Mouse (Mus musculus) embryo, embryonic 10 days (tissue): ENCODE measurements around the gene Krt33a.

Experiments used
- DNase-seq: peaks from one replicate; pipeline ENCODE4 v3.0.0-alpha.2; 2015; ENCODE audit warnings: low spot score

Krt33a gene

DNA sequence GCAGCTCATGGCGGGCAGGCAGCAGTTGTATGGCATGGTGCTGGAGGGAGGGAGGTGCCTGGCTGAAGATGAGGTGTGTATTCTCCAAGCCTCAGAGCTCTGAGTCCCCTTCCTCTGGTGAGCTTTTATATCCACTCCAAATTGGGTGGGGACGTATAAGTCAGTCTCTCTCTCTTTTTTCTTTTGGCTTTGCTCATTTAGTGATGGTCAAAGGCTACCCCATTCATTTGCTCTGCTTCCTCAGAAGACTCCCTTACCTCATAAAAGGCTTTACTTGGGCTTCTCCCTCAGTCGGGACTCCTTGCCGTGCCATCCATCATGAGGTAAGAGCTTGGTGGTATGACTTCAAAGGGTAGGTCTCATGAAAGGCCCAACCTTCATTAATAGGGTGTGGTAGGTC, at the start of gene Krt33a:
Krt33a (minus strand) TSS at position 101 of the 400 bp plus-strand sequence.
- no peak for DNase-seq

DNA sequence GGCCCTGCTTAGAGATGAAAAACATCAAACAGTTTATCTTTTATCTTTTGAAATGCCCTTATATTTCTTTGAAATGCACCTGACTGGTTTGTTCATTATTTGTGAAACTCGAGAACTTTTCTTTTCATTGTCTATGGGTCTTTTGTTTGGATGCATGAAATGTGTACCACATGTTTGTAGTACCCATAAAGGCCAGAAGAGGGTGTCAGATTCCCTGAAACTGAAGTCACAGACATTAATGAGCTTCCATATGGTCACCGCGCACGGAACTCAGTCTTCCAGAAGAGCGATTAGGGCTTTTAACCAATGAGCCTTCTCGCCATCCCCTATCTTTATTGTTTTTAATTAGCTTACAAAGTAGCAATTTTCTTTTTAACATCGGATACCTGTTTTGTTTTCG, 42.9 kb upstream of the Krt33a start:
- peak; percentile 35 for DNase-seq

DNA sequence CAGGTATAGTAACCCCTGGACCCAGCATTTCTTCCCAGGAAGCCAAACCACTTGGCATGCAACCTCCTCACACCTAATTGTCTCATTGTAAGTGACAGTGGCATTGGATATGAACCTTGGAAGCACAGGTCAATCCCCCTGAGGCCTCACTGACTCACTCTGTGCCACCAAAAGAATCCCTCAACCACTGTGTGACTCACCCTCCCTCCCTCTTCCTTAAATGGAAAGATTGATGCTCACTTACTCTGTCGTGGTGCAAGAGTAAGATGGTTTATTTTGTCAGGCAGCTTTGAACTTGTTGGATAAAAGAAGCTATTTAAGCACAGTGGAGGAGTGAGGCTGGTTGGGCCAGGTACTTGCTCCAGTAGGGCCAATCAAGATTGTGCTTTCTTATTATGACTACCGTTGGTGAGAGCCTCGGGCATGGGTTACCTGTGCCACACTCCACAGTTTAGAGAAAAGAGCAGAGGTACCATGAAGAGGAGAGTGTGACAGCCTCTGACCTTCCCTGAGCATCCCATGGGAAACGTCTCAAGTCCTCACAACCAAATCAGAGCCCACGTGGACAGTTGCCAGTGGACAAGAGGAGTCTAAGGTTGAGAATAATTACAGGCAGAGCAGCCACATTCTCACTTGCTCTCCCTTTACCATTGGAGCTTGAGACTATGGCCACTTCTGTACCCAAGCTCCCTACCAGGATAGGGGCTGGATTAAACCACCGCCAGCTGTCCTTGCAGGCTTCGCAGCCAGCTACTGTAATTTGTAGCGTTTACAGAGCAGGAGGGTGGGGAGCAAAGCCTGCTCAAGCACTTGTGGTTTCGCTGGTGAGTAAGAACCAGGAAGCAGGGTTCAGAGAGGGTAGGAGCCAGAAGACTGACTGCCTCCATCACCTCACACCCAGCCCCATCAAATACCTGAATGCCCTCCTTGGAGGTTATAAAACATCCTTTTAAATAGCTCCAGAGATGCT, 40.0 kb upstream of the Krt33a start:
- DNase-seq, result no peak

DNA sequence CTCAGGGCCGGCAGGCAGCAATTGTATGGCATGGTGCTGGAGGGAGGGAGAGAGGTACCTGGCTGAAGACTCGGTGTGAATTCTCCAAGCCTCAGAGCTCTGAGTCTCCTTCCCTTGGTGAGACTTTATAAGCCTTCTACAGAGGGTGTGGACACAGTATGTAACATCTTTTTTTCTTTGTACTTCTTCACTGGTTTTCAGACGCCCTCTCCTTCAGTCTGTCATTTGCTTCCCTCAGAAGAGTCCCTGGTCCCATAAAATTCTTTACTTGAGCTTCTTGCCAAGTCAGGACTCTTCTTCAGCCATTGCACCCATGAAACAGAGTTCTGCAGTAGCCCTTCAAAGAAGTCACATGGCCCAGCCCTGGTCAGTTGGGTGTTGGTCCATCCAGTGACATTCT, 34.4 kb upstream of the Krt33a start, which contains the start of gene Krt31:
Krt31 (minus strand) TSS at position 101 of the 400 bp plus-strand sequence.
- no peak for DNase-seq

DNA sequence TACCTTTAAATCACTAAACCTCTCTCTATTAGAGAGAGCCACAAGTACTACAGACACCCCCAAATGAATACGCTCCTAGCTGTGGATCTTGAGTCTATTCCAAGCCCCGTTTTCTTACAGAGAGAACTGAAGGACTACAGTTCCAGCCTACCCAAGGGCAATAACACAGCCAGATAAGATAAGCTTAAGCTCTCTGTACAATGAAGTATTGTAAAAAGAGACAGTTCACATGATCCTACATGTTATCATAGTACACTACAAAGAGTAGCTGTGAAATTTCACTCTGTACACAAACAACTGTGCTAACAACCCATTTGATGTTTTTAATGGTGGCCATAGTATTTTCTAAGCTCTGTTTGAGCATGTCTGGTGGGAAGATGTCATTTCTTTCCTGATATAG, 31.2 kb upstream of the Krt33a start:
- DNase-seq, result no peak

DNA sequence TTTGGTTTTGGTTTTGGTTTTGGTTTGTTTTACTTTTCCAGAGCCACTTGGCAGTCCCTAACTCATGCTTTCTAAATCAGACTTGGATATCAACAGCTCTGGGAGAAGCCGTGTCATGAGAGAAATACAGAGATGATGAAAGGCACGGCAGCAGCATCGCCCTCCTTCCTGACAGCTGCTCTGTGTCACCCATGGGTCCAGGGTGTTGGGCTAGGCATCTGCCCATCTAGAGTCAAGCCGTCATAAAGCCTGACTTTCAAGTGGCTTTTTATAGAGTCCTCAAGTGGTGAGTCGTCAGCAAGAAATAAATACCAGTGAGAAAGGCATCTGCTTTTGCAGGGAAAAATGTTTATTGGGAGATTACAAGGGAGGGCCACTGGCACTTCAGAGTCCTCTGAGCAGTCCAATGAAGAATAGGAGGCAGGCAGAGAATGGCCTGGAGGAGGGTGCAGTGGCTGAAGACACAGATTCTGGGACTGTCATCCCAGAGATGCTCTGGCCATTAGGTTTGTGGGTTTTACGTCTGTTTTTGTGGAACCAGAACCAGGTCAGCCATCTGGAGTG, 30.4 kb upstream of the Krt33a start:
- no peak for DNase-seq

DNA sequence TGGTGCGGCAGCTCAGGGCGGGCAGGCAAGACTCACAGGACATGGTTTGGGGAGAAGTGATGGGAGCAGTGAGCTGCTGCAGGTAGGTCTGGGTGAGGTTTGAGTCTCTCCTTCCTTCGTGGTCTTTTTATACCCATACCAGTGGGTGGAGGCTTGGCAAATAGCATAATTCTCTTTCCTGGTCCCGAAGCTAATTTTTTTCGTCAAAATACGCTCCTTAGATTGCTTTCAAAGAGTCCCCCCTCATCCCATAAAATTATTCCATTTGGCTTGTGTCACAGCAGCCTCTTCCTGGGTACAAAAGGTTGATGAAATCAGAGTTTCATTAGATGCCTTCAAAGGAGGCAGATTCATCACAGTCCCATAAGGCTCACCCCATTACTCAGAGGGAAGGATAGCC, 25.4 kb upstream of the Krt33a start, which contains the start of gene Krt34:
Krt34 (minus strand) TSS at position 101 of the 400 bp plus-strand sequence.
- no peak for DNase-seq

DNA sequence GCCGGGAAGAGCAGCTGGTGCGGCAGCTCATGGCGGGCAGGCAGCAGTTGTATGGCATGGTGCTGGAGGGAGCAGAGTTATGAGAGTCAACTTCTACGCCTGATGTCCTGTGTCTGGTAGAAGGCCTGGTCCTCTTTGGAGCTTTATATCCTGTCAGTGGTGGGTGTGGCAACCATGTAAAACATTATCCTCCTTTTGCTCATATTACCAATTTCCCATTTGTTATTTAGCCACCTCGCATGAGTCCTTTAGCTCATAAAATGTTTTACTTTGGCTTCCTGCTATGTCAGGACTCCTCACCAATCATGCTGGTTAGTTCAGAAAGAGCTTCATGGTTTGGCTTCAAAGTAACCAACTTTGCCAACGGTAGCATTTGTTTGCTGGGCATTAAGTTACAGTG, 13.8 kb upstream of the Krt33a start, which contains the start of gene Krt33b:
Krt33b (minus strand) TSS at position 101 of the 400 bp plus-strand sequence.
- no peak for DNase-seq

DNA sequence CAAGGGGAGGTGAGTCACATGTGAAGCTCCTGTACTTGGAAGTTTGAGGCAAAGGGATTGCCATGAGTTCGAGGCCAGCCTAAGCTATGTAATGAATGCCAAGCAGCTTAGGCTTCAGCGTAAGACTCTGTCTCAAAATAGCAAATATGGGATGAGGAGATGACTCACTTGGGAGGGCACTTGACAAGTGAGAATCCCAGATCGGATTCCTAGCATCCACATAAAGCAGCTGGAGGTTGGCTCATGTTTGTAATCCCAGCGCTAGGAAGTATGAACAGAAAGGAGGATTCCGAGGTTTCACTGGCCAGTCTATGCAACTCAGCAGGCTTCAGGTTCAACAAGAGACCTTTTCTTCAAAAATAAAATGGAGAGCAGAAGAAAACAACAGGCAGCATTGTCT, 5.4 kb upstream of the Krt33a start:
- no peak for DNase-seq

DNA sequence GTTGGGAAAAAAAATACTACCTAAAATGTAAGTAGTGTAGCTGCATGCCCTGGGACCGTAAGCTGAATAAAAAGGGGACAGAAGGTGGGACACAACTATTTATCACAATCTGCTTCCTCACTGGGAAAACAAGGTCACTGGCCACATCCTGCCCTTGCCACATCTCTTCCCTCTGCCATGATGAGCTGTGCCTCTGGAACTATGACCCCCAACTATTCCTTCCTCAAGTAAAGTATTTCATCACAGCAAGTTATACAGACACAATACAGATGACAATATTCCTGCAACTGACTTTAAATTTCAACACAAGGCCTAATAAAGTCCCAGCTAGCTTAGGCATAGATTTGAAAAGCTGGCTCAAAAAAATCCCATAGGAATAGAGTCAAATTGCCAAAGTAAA, 3.5 kb upstream of the Krt33a start:
- DNase-seq, result no peak

DNA sequence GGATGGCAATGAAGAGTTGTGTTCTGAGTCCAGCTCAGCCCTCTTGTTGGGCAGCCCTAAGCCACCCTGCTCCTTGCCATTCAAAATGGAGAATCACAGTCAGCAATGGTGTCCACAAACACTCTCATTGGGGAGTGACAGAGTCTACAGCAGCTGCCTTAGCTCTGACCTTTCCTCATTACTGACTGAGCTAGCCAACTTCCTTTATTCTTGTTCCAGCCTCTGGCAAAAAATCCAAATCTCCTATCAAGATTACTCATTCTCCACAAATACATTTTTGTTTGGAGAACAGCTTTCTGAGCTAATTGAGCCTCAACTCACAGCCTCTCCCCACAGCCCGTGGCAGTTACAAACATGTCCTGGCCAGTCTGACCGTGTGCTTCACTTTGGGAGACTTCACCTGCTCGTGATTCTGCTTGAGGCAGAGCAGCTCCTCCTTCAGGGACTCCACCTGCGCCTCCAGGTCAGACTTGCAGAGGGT, 2.3 kb downstream of the Krt33a start:
- no peak for DNase-seq

DNA sequence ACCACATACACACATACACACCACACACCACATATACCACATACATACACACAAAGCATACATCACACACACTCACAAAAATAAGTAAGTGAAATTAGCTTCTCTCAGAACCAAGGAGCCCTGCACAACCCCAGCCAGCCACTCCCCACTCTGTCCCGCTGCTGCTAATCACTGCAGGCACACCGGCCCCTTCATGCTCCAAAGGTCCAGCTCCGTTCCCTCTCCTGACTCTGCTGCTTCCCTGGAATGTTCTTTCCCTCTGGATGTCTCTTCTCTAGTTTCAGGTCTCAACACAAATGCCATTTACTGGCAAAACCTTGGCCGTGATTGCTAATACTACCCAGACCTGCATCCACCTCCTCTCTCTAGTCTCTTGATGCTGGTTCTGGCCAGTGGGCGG, 5.3 kb downstream of the Krt33a start:
- no peak for DNase-seq

DNA sequence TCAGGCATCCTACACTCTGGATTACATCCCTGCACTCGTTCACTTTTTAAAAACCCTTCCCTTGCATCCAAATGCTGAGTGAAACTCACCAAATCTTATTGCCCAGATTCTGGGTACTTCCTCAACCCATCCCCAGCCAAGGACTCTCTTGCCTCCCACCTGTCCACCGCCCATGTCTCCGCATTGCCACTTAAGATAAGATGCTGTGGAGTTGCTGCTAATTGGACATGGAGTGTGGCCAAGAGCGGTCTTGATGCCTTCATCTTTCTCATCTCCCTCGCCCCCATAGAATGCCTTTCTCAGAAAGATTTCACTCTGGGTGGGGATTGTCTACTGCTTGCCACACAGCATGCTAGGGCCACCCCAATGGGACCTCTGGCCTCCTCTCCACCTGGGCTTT, 7.7 kb downstream of the Krt33a start:
- no peak for DNase-seq

DNA sequence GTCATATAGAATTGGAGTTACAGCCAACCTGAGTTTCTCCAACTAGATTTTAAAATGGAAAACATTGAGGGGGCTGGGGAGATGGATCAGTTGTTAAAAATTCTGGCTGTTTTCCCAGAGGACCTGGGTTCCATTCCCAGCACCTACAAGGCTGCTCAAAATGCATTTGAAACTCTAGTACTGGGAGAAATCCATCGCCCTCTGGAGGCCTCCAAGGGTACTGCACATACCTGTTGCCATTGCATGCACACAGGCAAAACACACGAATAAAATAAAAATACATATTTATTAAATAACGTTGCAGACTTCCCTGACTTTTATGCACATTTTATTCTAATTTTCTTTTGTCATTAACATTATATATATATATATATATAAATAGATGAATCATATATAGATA, 9.4 kb downstream of the Krt33a start:
- DNase-seq, result no peak

DNA sequence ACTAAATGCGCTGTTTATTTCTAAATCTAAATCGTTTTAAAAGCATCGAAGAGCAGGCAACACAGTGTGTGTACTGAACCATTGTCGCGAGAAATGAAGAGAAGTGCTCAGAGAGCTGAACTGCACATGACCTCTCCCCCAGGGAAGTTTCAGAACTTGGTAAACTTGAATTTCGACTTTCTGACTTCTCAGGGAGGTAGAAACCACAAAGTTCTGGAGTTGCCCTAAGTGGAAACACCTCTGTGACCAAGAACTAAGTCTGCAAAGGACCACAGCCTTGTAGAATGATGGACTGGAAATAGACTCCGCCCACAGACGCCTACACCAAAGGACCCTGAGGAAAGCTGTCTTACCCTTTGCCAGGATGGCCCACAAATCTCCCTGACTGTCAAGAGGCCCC, 10.1 kb downstream of the Krt33a start:
- DNase-seq, result no peak

DNA sequence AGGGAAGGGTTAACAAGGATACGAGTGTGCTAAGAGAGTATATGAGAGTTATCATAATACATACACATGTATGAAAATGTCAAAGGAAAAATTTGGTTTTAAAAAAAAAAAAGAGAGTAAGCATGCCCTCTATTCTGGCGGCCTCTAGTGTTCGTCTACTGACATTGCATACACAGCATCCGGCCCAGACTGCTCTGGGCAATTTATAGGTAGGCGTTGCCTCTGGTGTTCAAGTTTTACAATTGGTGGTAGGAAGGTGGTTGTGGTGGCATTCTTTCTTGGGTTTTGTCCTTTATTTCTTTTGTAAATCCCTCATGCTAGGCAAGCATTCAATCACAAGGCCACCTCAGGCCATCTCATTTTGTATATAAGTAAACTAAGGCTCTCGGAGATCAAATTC, 11.2 kb downstream of the Krt33a start:
- peak; percentile 63 for DNase-seq

DNA sequence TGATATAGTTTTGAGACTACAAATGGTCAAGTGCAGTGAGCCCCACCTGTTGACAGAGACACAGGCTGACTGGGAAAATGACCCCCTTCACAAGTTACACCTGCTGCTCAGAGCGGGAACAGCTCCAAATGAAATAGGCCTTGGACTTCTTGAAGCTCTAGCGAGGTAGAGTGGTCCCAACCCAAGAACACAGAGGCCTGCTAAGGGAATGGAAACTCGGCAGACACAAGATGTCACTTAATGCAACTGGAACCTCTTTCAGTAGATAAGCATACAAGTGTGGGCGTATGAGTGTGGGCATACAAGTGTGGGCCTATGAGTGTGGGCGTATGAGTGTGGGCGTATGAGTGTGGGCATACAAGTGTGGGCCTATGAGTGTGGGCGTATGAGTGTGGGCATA, 16.9 kb downstream of the Krt33a start:
- no peak for DNase-seq

DNA sequence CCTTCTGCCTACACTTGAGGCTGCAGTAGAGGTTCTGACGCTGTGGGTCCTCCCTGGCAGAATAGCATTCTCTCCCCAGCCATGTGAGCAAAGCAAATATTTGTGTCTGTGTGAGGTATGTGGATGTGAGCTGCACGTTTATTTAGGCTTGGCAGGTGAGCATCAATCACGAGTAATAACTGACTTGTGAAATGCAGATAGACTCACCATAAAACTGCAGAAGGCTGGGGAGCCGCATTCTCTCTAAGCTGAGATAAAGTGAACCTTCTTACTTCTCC, 21.7 kb downstream of the Krt33a start:
- no peak for DNase-seq

DNA sequence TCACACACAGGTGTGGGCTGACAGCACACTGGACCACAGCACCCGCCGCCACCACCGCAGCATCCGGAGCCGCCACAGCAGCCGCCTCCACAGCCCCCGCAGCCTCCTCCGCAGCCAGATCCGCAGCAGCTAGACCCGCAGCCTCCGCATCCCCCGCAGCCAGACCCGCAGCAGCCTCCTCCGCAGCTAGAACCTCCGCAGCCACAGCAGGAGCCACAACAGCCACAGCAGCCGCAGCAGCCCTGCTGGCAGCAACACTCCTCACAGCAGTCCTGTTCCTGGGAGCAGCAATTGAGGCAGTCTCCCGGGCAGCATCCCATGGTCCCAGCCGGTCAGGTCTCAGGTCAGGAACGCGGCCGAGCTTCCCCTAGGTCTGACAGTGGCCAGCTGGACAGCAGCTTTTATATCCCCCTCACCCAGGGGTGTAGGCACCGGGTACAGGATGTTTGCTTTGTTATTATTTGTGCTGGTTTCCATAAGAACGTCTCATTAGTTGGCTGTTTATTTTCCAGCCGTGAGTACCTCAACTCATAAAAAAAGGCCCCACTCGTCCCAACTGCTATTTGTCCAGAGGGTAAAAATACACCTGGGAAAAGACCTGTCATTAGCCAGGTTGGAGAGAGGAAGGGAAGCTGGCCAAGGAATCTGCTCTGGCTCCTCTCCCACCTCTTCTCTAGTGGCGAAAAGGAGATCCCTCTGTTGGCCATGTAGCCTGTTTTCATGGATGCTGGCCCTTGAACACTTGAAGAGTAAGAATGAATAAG, 22.2 kb downstream of the Krt33a start, which contains the start of gene Krtap17-1:
Krtap17-1 (minus strand) TSS at position 375 of the 764 bp plus-strand sequence.
- DNase-seq, result no peak

DNA sequence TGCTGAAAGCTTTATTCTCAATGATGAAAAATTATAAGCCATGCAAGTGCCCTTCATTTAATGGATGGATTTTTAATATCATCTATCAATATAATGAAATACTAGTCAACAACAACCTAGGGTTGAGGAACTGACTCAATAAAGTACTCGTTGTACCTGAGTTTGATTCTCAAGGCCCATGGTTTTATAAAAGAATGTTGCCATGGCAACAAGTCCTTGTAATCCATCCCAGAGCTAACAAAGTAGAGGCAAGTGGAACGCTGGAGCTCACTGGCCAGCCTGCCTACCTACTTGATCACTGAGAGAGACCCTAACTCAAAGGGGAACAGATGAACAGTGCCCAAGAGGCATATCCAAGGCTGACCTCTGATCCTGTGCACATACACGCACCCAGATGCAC, 25.4 kb downstream of the Krt33a start:
- no peak for DNase-seq

DNA sequence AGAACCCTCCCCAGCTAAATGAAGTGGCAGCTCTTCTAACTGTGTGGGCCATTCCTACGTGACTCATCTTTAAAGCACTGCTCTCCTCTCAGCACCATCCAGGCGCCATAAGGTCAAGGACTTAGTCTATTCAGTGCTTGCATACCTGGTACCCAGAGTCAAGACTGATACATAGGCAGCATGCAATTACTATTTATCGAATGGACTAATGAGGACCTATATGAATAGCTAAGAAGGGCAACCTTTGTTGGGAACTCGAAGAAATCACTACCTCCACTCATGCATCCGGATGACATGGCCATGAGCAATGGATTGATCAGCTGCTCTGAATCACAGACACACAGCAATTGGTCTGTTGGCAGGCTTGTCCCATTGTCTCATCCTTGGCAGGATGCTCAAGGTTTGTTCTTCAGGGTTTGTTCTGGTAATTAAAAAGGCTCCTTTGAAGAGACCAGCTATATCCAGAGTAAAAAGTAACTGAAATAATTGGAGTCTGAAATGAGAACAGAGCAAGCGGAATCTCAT, 26.1 kb downstream of the Krt33a start:
- DNase-seq, result no peak

DNA sequence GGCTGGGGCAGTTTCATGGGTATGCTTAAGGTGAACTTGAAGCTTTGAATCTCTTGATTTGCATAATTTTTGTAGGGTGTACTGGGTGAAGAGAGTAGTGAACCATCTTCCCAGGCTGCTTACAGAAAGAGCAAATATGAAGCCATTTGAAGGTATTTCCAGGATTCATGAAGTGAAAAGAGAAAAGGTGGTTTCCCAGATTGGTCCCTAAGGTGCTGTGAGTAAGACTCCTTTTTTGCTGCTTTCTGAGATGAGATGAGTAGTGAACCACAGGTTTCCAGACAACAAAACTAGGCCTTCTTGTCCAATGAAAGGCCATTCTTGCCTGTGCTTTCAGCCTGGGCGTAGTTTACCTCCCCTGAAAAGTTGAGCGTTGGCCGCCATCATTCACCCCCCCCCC, 27.5 kb downstream of the Krt33a start:
- DNase-seq, result no peak
